Mouse (Mus musculus) T-helper 17 cell (primary cell): ENCODE results near the gene Cd164.

Experiments
- in situ Hi-C, 2 experiments: fragments of 300-600 bp; cut with MboI, MseI; formaldehyde crosslinking; loops; 1 replicate in 1 of 2; 2 replicates in 1 of 2; pipeline ENCODE4 v1.15.1; 2025; ENCODE audit warnings: high pct_unique_total_duplicates in 2 of 2

The Cd164 gene

GRCm38 (mm10) chr10:41518981-41519618, at the start of gene Cd164:
Gene Cd164 (plus strand): TSS chr10:41519414.
- in situ Hi-C loops, result loop anchor here (5.0 to 10.0 kb wide), 2 partner anchors 42 to 156 kb away; partner anchors contain the start of gene Mical1 (in 1 of the 2)

GRCm38 (mm10) chr10:41470693-41471092, 48.5 kb upstream of the Cd164 start:
- in situ Hi-C loops, result no loop called here

GRCm38 (mm10) chr10:41472534-41472933, 46.7 kb upstream of the Cd164 start:
- in situ Hi-C loops, result no loop called here

GRCm38 (mm10) chr10:41472962-41473481, 46.2 kb upstream of the Cd164 start:
- in situ Hi-C loops, result no loop called here

- in situ Hi-C loops, result no loop called here
Measured at GRCm38 (mm10) chr10:41473782-41474468, 45.3 kb upstream of the Cd164 start.

- in situ Hi-C loops, result loop anchor here in 1 of 2 experiments (5.0 kb wide), 1 partner anchor 42 kb away; the partner anchor contains the start of gene Cd164
Measured at GRCm38 (mm10) chr10:41474981-41475391, 44.2 kb upstream of the Cd164 start.

- in situ Hi-C loops, result loop anchor here in 1 of 2 experiments (5.0 kb wide), 1 partner anchor 41 kb away; the partner anchor contains the start of gene Cd164
Measured at GRCm38 (mm10) chr10:41476171-41477017, 42.8 kb upstream of the Cd164 start, which contains the start of gene Mical1. Gene Mical1 (plus strand): TSS chr10:41476314.

- in situ Hi-C loops, result loop anchor here in 1 of 2 experiments (5.0 kb wide), 1 partner anchor 40 kb away; the partner anchor contains the start of gene Cd164
Measured at GRCm38 (mm10) chr10:41477018-41477277, 42.3 kb upstream of the Cd164 start.

- in situ Hi-C loops, result loop anchor here in 1 of 2 experiments (5.0 kb wide), 1 partner anchor 40 kb away; the partner anchor contains the start of gene Cd164
Measured at GRCm38 (mm10) chr10:41477278-41478181, 41.7 kb upstream of the Cd164 start.

GRCm38 (mm10) chr10:41479961-41480360, 39.3 kb upstream of the Cd164 start:
- in situ Hi-C loops, result loop anchor here (5.0 to 10.0 kb wide), 3 partner anchors 37 to 1195 kb away; partner anchors contain the start of genes Ak9 (in 1 of the 2), Cd164 (in 1 of the 2) and Fig4 (in 1 of the 2)

GRCm38 (mm10) chr10:41480938-41481880, 38.0 kb upstream of the Cd164 start:
- in situ Hi-C loops, result loop anchor here (10.0 kb wide), 2 partner anchors 176 to 1194 kb away; partner anchors contain the start of genes Ak9 (in 1 of the 2) and Fig4 (in 1 of the 2)

- in situ Hi-C loops, result loop anchor here (10.0 kb wide), 2 partner anchors 178 to 1192 kb away; partner anchors contain the start of genes Ak9 (in 1 of the 2) and Fig4 (in 1 of the 2)
Measured at GRCm38 (mm10) chr10:41482446-41482845, 36.8 kb upstream of the Cd164 start.

- in situ Hi-C loops, result loop anchor here (5.0 to 10.0 kb wide), 3 partner anchors 38 to 1189 kb away; partner anchors contain the start of genes Ak9 (in 1 of the 2) and Fig4 (in 1 of the 2)
Measured at GRCm38 (mm10) chr10:41485778-41486177, 33.4 kb upstream of the Cd164 start.

GRCm38 (mm10) chr10:41486506-41487170, 32.6 kb upstream of the Cd164 start:
- in situ Hi-C loops, result loop anchor here (5.0 to 10.0 kb wide), 3 partner anchors 39 to 1188 kb away; partner anchors contain the start of genes Ak9 (in 1 of the 2) and Fig4 (in 1 of the 2)

- in situ Hi-C loops, result loop anchor here (5.0 to 10.0 kb wide), 3 partner anchors 42 to 1186 kb away; partner anchors contain the start of genes Ak9 (in 1 of the 2) and Fig4 (in 1 of the 2)
Measured at GRCm38 (mm10) chr10:41488877-41489276, 30.3 kb upstream of the Cd164 start.

GRCm38 (mm10) chr10:41489294-41489693, 29.9 kb upstream of the Cd164 start:
- in situ Hi-C loops, result loop anchor here (5.0 to 10.0 kb wide), 3 partner anchors 42 to 1186 kb away; partner anchors contain the start of genes Ak9 (in 1 of the 2) and Fig4 (in 1 of the 2)

- in situ Hi-C loops, result loop anchor here (5.0 to 10.0 kb wide), 3 partner anchors 43 to 1185 kb away; partner anchors contain the start of genes Ak9 (in 1 of the 2) and Fig4 (in 1 of the 2)
Measured at GRCm38 (mm10) chr10:41489708-41490517, 29.3 kb upstream of the Cd164 start, which contains the start of the genes Smpd2 and Ppil6. Gene Smpd2 (minus strand): TSS chr10:41490369. Gene Ppil6 (plus strand): TSS chr10:41490439.
